Mouse (Mus musculus): ENCODE data around the gene Pla2g4e.

Gene Pla2g4e

DNA sequence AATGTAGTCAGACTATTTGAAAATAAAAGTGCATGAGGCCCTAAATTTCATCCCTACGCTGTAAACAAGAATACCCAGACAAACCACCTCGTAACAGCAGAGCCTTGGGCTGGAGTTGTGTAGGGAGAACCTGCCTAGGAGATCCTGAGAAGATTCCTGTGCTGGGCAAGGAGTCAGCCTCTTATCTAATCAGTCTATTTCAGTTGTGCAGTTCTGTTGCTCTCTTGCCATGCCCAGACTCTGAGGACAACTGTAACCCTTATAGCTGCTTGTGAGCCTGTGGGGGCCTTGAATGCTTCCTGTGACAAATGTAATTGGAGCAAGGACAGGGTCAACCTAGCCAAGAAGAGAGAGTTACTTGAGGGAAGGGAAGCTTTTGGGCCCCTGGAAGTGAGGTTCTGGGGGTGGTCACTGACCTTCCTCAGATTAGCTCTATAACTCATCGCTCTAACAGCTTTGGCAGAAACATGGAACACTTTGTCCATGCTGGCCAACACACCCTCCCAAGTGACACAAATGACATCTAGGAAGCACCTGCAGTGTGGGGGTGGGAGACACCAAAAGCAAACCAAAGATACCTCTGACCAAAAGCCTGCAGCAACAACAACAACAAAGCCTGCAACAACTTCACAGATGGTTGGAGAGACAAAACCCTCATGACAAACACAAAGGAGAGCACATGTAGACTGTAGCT, 9.0 kb downstream of the Pla2g4e start:
- no peak for DNase-seq (ENCODE audit: low spot score)

DNA sequence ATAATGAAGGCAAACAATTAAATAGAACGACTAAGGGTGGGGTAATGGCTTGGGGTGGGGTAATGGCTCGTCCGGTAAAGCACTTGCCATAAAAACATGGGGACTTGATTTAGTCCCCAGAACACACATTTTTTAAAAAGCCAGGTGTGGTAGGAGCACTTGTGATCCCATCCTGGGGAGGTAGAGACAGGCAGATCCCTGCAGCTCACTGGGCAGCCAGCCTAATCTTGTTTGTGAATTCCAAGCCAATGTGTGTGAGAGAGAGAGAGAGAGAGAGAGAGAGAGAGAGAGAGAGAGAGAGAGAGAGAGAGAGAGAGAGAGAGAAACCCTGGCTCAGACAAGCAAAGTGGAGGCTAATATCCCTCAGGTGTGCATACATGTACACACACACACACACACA, 9.8 kb downstream of the Pla2g4e start:
- DNase-seq (ENCODE audit: low spot score), result no peak

DNA sequence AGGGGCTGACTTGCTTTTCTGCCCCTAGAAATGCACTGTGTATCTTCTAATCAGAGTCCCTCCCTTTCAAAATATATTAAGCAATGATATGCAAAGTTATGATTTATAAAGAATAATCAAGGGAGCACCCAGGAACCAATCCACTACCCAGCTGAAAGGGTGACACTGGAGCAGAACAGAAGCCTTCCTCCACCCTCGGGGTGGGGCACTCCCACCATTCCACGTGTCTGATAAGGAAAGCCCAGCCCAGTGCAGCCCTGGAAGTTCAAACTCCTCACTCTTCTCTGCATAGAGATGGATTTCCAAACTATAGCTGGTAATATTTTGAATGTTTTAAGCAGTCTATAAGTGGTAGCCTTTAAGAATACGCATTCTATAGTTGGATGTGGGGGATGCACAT, 13.5 kb downstream of the Pla2g4e start:
- no peak for DNase-seq (ENCODE audit: low spot score)

DNA sequence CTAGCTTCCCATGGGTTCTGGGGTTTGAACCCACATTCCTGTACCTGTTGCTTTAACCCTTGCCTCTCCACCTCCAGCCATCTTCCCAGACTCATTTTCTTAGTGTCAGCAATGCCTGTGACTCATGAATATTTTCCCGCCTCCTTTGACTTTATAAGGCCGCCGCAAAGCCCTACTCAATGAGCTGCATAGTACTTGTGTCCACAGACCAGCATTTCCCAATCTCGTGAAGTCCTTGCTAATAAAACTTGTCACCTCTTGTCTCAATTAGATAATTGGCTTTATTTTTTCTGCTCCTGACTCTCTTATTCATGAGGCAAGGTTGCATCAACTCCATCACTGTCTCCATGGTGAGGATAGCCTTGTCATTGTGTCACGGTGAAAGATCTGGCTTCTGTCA, 30.5 kb downstream of the Pla2g4e start:
- DNase-seq (ENCODE audit: low spot score), result no peak

DNA sequence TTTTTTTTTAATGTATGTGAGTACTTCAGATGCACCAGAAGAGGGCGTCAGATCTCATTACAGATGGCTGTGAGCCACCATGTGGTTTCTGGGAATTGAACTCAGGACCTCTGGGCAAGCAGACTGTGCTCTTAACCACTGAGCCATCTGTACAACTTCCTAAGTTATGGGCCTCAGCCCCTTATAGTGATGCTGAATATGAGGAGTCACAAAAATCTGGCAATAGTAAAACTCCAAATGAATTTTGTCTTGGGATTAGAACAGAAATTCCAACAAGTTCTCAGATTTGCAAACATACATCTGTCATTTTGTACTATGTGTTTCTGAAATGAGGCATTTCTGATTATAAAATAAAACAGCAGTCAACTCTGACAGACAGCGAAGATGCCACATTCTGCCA, 33.7 kb downstream of the Pla2g4e start:
- DNase-seq (ENCODE audit: low spot score), result no peak

DNA sequence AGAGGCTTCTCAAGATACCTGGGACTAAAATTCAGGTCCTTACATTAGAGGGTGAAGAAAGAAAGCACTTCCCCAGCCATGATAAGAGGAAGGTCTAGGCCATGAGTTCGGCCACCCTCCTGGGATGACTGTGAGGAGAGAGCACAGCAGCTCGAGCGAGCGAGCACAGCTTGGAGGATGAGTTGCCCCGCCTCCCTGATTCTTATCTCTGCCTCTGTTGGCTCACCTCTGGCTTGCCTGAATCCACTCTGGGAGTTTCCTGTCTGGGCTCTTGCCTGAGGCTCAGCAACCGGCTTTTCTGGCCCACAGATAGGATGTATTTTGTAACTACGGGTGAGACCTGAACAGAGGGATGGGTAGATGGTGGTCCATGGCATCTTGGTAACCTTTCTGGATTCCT, 37.2 kb downstream of the Pla2g4e start:
- DNase-seq (ENCODE audit: low spot score), result no peak

DNA sequence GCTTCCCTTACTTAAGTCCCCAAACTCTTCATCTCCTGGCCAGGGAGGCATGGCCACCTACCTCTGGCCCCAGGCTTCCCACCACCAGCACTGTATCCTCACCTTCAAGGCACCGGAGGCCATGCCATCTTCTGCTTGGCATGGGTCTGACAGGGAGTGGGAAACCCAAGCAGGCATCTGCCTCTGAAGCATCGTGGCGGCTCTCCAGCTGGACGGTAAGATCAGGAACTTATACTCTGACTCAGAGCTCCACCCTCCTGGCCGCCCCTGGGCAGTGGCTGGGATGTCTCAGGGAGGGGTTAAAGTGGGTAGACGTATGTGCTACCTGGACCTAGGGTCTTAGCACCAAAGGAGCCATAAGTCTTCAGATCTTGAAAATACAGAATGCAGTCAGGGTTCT, 38.1 kb downstream of the Pla2g4e start:
- no peak for DNase-seq (ENCODE audit: low spot score)

DNA sequence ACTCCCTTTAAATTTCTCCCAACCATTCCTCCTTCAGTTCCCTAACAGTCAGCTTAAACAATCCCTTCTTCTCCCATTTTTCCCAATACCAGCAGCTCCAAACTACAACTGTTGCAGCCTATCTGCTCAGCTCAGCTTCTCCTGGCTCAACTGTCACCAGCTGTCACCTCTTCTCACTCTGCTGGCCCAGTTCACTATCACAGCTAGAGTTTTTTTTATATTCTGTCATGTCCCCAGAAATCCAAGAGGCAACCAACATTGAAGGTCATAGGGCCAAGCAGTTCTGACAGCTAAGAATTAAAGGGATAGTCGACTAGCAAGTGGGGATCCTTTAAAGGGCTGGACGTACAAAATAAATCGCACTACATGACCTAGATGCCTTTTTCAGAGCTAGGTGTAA, 41.4 kb downstream of the Pla2g4e start:
- no peak for DNase-seq (ENCODE audit: low spot score)

DNA sequence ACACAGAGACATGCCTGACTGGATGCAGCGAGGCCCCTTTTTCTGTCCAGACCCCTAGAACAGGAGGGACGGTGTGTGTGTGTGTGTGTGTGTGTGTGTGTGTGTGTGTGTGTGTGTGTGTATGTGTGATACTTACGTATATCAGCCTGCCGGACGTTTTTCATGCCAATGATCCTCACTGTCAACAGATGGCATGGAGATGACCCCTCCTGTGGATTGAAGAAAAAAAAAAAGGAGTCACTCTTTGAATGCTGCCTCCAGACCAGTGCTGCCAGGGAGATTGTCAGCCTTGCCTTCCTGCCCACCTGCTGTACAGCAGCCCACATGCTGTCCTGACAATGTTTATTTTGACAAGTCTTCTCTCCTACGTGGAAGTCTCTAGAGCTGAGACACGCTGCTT, 45.1 kb downstream of the Pla2g4e start:
- DNase-seq (ENCODE audit: low spot score), result no peak

DNA sequence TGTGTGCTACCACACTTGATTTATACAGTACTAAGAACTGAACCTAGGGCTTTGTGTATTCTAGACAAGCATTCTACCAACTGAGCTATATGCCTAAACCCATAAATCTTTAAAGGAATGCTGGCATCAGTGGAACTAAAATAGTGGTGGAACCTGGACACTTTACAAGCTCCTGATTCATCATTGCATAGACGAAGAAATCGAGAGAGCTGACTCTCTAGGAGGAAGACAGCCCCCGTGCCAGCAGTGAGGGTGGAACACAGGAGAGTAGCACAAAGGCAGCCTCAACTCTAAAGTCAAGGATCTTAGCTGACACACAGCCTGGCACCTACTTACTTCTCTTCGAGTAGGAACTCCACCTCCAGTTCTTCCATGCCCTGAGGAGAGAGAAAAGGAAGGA, 57.0 kb downstream of the Pla2g4e start:
- DNase-seq (ENCODE audit: low spot score), result no peak

DNA sequence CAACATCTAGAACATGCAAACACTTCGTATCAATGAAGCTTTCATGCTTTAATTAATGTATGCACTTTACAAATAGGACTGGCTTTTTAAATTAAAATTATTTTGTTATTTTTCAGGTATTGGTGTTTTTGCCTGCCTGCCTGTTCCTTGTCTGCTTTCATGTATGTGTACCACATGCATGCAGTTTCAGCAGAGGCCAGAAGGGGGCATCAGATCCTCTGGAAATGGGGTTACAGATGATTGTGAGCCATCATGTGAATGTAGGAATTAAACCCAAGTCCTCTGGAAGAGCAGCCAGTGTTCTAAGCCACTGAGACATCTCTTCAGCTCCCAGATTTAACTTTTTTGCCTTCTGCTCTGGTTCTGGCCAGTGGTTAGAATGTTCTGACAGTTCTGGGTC, 57.6 kb downstream of the Pla2g4e start:
- no peak for DNase-seq (ENCODE audit: low spot score)

DNA sequence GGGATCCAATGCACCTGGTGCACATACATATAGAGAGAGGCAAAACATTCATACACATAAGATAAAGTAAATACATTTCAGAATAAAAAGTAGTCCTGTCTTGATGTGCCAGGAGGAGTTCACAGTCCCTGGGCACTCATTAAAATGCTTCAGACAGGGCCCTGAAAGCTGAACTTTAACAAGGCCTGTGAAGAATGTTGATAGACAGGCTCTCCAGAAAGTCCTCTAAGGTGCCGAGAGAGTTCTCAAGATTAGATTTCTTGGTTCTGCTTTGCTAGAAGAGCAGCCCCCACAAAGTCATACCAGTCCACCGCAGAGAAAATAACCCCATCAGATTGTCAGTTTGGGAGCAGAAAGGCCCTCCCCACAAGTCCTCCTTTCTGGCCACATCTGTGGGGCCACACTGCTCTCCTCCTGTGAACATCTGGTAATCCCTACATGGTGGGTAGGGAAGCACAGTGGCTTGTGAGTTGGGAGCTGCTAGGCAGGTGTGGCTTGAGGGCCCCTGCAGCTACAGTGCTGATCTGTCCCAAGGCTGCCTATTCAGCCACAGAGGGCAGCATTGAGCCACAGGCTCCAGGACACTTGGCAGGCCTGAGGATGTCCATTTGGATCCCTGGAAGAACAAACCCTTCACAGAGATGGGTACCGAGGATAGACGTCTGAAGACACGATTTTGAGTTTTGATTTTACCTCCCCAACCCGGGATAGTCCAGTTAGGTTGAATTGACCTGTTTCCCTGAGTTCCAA, 59.4 kb downstream of the Pla2g4e start:
- DNase-seq (ENCODE audit: low spot score), result no peak

DNA sequence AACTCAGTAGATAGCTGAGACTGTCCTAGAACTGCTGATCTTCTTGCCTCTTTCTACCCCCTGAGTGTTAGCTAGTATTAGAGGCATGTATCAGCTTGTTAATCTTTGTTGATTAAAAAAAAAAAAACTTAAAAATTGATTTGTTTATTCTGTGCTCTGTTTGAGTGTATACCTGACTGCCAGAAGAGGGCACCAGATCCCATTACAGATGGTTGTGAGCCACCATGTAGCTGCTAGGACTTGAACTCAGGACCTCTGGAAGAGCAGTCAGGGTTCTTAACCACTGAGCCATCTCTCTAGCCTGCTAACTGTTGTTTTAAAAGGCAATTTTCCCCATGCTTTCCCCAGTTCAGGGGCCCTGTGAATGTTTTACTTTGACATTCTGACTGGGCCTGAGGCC, 66.2 kb downstream of the Pla2g4e start:
- DNase-seq (ENCODE audit: low spot score), result no peak

DNA sequence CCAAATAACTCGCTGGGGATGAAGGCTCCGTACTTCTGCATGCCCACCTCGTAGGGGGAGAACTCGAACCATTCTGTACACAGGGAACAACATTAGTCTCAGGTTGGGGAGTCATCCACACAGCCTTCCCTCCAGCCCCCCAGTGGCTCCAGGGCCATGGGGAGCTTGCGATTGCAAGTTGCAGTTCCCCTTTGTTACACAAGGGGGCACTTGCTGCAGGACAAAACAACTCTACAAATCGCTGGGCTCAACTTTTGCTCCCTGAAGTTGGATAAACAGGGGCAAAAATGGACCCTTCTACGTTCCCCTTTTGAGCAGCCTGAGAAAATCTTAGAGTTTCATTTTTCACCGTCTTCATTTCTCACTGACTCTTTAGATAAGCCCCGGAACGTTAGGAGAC, 71.4 kb downstream of the Pla2g4e start:
- DNase-seq (ENCODE audit: low spot score), result peak; percentile 52

DNA sequence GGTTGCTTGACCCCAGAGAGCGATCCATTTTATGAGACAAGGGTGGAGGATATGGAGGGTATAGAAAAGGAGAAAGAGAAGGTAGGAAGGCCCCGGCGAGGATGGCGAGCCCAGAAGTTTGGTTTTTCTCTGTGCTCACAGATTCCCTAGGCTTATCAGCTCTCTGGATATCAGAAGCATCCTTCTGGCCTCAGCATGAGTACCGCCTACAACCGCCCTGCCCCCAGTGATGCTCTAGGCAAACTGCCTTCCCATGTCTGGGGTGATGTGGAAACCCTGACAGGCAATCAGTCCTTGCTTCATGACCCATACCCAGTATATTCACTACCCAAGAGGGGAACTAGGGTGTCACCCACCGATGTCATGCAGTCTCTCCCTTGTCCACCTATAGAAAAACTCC, 73.8 kb downstream of the Pla2g4e start:
- DNase-seq (ENCODE audit: low spot score), result no peak

DNA sequence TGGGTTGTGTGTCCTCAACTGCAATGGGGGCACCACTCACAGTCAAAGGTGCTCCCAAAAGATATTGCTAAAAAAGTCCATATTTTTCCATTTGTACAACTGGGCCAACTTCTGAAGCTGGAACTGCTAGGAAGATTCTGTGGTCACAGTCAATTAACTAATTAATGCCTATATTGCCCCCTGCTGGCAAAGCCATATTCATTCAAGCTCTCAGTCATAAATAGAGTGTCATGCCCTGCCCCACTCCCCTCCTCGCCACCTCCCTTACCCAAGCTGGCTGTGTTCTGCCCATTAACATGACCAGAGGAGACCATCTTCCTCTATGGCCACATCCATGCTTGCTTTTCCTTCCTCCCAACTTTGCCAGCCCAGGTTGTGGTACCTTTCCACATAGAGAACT, 74.4 kb downstream of the Pla2g4e start:
- DNase-seq (ENCODE audit: low spot score), result peak; percentile 31

DNA sequence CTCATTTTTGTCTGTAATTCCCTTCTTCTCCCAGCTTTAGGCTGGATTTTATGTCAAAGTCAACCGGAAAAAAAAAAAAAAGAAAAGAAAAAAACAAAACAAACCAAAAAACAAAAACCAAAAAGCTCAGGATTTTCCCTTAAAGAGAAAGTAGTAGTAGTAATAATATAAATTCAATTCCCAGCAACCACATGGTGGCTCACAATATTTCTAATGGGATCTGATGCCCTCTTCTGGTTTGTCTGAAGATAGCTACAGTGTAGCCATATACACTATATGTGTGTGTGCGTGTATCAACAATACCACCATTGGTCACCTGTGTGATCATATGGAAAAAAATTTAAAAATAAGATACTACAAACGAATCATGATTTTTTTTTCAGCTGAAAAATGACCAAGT, 75.8 kb downstream of the Pla2g4e start:
- no peak for DNase-seq (ENCODE audit: low spot score)

DNA sequence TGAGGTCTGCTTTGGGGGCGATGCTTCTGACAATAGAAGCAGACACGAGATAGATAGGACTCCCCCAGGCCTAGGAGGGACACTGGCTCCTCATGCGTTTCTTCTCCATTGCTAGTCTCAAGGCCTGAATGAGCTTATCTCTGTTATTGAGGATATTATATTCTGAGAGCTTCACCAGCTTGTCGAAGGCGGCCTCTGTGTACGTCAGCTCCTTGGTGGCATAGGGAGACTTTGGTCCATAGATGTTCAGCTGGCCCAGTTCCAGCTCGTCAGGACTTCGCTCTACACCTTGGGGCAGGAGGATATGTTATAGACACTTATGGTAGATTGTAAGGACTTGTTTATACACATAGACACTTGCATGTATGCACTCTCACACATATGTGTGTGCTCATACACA, 77.4 kb downstream of the Pla2g4e start:
- no peak for DNase-seq (ENCODE audit: low spot score)

DNA sequence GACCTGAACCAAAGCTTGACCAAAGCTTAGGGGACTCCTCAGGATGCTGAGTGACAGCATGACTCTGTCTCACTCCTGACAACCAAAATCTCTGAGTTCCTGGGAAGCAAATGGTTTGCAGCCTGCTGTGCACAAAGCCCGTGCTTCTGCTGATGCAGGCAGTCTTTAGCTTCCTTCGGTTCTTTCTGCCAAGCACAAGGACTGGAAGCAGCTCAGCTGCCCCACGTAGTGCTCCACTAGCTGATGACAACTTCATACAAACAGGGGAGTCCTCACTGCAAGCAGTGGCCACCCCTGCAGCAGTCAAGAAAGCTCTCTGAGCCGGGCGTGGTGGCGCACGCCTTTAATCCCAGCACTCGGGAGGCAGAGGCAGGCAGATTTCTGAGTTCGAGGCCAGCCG, 79.7 kb downstream of the Pla2g4e start:
- DNase-seq (ENCODE audit: low spot score), result no peak

DNA sequence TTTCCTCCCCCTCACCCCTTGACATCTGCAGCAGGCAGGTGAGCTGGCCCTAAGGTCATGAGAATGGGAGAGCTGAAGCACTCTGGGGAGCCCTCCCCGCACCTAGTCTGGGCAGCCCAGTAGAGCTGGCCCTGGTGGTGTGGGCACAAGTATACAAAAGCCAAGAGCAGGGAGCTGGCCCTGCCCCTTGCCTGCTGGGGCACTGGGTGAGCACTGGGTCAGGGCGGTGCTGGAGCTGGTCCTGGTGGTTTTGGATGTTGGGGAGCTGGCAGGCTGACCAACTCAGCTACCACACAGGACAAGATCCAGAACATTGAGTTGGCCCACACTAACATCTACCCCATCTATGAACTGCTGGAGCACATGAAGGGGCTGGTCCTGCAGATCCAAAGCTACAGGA, 85.7 kb downstream of the Pla2g4e start:
- no peak for DNase-seq (ENCODE audit: low spot score)

DNA sequence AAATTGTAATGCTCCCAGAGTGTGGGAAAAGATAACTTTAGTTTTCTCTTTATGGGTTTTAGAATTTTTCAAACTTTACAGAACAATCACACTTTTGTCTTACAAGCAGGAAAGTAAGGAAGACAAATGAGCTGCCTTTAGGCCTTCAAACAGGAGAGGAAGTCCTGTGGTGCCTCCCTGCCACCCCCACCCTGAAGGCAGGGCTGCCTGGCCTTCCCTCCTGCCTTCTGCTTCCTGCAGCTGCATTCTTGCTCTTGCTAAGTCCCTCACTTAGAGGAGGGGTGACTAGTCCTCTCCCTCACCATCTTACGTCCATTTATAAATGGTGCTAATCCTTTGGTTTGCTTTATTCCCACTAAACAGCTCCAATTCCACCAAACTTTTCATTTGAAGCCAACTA, 86.3 kb downstream of the Pla2g4e start:
- DNase-seq (ENCODE audit: low spot score), result no peak

DNA sequence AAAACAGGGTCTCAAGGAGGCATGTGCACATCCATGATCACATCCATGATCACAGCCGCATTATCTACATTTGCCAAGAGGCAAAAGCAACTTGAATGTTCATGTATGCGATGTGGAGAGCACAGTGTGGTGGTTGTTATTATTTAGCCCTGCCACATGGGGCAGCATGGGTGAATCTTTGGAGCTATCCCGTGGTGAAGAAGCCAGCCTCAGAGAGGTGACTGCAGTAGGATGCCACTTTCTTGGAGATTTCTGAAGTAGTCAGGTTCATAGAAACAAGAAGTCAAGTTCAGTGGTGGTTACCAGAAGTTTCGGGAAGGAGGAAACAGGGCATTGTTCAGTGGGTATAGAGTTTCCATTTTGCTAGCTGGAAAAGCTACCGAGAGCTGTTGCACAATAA, 87.1 kb downstream of the Pla2g4e start:
- DNase-seq (ENCODE audit: low spot score), result no peak

DNA sequence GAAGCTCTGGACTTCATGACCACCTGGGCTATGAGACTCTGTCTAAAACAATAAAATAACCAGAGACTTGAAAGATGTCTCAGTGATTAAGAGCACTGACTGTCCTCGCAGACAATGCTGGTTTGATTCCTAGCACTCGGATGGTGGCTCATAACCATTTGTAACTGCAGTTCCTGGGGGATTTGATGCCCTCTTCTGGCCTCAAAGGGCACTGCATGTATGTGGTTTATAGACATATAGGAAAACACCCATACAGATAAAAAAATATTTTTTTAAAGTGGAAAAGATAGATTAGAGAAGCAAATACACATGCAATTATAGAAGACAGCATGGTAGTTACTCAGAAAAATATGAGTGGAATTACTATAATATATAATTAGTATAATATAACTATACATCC, 87.5 kb downstream of the Pla2g4e start:
- DNase-seq (ENCODE audit: low spot score), result no peak

DNA sequence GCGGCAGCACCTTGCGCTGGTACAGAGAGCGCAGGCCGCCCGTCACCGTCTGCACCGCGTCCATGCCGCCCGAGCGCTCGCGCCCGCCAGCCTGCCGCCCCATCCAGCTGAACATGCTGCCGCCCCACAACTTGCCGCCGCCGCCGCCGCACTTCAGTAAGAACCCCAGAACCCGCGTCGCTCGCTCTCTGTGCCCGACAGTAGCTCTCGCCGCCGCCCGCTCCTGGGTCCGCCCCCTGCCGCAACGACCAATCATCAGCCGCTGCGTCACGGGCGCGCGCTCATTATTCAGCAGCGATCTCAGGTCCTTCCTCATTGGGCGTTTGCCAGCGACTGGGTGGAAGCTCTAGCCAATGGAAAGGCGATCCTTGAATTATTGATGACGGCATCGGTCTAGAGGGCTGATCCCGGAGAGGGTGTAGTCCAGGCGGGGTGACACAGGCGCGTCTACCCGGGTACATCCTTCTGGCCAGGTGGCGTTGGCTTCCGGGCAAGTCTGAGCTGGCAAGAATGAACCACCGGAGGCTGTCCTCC, 90.7 kb downstream of the Pla2g4e start, which contains the start of gene Ehd4:
Ehd4 (minus strand) TSS at position 246 of the 534 bp plus-strand sequence.
- peak; percentile 97 for DNase-seq (ENCODE audit: low spot score)
